Mouse (Mus musculus): ENCODE measurements around the gene Fnbp1. TPM values are rescaled to one million over a fixed set of nuclear protein-coding genes. Genes with fewer than 3 reads are reported as not detected.
A peak's percentile ranks its signal among the peaks of the same experiment; 100 is the strongest.

Gene Fnbp1
- polyA plus RNA-seq, 1 experiment from 2014 or later = 15.7 TPM

- Histone ChIP-seq H3K4me3 (ENCODE audit: low read depth, low read length) (no peak overlapping the region), H3K9me3 (ENCODE audit: control insufficient read depth, low read length) (no peaks in the 10 kb centered on the region), H3K4me1 (replicated peaks; ENCODE audit: control insufficient read depth, insufficient read depth) (no peaks in the 10 kb centered on the region; the same call in 1 of the 2 replicates), H3K9ac (ENCODE audit: low read length) (no peak overlapping the region), H3K27me3 (ENCODE audit: control insufficient read depth, insufficient read depth, low read length) (no peaks in the 10 kb centered on the region), H3K36me3 (ENCODE audit: control insufficient read depth, insufficient read depth, low read length) (no peaks in the 10 kb centered on the region), H3K27ac (replicated peaks) (no peak overlapping the region), H3K4me2 (replicated peaks; ENCODE audit: low read depth) (no peak overlapping the region)
- TF ChIP-seq EP300 (optimal IDR thresholded peaks at IDR 0.05) (no peak), CTCF (IDR thresholded peaks at IDR 0.05; ENCODE audit: low read depth) (no peak)
- DNase-seq (ENCODE audit: low spot score) = no peak
- WGBS = 88% methylated on average over 2 of the region's 2 CpGs
- no peak for ATAC-seq (ENCODE audit: low FRiP score, low TSS enrichment)
Measured at GRCm38 (mm10) chr2:31114205-31114604, 27.6 kb downstream of the Fnbp1 start.

- Histone ChIP-seq H3K4me3 (ENCODE audit: low read depth, low read length) (no peak overlapping the region), H3K27me3 (ENCODE audit: control insufficient read depth, insufficient read depth, low read length) (no peaks in the 10 kb centered on the region), H3K36me3 (ENCODE audit: control insufficient read depth, insufficient read depth, low read length) (no peaks in the 10 kb centered on the region), H3K27ac (replicated peaks) (peak overlapping the region; percentile 40), H3K4me1 (replicated peaks; ENCODE audit: control insufficient read depth, insufficient read depth) (peaks cover under 1% of the 10 kb centered on the region; the same call in 1 of the 2 replicates), H3K9me3 (ENCODE audit: control insufficient read depth, low read length) (no peaks in the 10 kb centered on the region), H3K9ac (ENCODE audit: low read length) (no peak overlapping the region), H3K4me2 (replicated peaks; ENCODE audit: low read depth) (no peak overlapping the region)
- DNase-seq (ENCODE audit: low spot score) (no peak), ATAC-seq (ENCODE audit: low FRiP score, low TSS enrichment) (no peak)
- no peak for TF ChIP-seq EP300 (optimal IDR thresholded peaks at IDR 0.05)
- no peak for TF ChIP-seq CTCF (IDR thresholded peaks at IDR 0.05; ENCODE audit: low read depth)
- 52% methylated on average over 6 of the region's 6 CpGs for WGBS
Measured at GRCm38 (mm10) chr2:31111685-31112084, 30.1 kb downstream of the Fnbp1 start.

- no peak for ATAC-seq (ENCODE audit: low FRiP score, low TSS enrichment)
- 69% methylated on average over 12 of the region's 12 CpGs for WGBS
- DNase-seq (ENCODE audit: low spot score) = no peak
- no peak for TF ChIP-seq EP300 (optimal IDR thresholded peaks at IDR 0.05)
- no peak for TF ChIP-seq CTCF (IDR thresholded peaks at IDR 0.05; ENCODE audit: low read depth)
- H3K27ac ChIP-seq (replicated peaks) = no peak overlapping the region
- H3K27me3 ChIP-seq (ENCODE audit: control insufficient read depth, insufficient read depth, low read length) = no peaks in the 10 kb centered on the region
- H3K36me3 ChIP-seq (ENCODE audit: control insufficient read depth, insufficient read depth, low read length) = no peaks in the 10 kb centered on the region
- H3K9ac ChIP-seq (ENCODE audit: low read length) = no peak overlapping the region
- peaks cover 3% of the 10 kb centered on the region; the same call in 1 of the 2 replicates for H3K4me1 ChIP-seq (replicated peaks; ENCODE audit: control insufficient read depth, insufficient read depth)
- H3K4me3 ChIP-seq (ENCODE audit: low read depth, low read length) = no peak overlapping the region
- H3K9me3 ChIP-seq (ENCODE audit: control insufficient read depth, low read length) = no peaks in the 10 kb centered on the region
- no peak overlapping the region for H3K4me2 ChIP-seq (replicated peaks; ENCODE audit: low read depth)
Measured at GRCm38 (mm10) chr2:31109960-31110548, 31.8 kb downstream of the Fnbp1 start.

DNA sequence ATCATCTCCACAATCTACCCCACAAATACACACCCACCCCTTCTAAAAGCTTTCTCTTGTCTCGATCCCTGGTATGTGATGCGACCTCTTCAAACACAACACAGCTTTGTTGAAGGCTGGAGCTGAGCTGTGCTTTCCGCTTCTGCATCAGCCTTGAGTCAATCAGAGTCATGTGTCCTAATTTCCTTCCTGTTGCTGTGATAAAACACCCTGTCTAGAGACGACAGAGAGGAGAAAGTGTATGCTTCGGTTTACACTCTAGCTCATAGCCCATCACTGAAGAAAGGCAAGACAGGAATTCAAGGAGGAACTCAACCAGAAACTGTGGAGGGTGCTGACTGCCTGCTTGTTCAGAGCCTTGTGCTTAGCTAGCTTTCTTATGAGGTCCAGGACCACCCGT lies 33.6 kb downstream of the Fnbp1 start:
- no peaks in the 10 kb centered on the region for H3K36me3 ChIP-seq (ENCODE audit: control insufficient read depth, insufficient read depth, low read length)
- TF ChIP-seq EP300 (optimal IDR thresholded peaks at IDR 0.05) (no peak), CTCF (IDR thresholded peaks at IDR 0.05; ENCODE audit: low read depth) (no peak)
- H3K9me3 ChIP-seq (ENCODE audit: control insufficient read depth, low read length) = no peaks in the 10 kb centered on the region
- 62% methylated on average over 6 of the region's 6 CpGs for WGBS
- DNase-seq (ENCODE audit: low spot score) = no peak
- H3K27ac ChIP-seq (replicated peaks) = peak overlapping the region; percentile 82
- H3K4me1 ChIP-seq (replicated peaks; ENCODE audit: control insufficient read depth, insufficient read depth) = peaks cover 3% of the 10 kb centered on the region; the same call in 1 of the 2 replicates
- ATAC-seq (ENCODE audit: low FRiP score, low TSS enrichment) = no peak
- no peak overlapping the region for H3K9ac ChIP-seq (ENCODE audit: low read length)
- no peak overlapping the region for H3K4me3 ChIP-seq (ENCODE audit: low read depth, low read length)
- no peaks in the 10 kb centered on the region for H3K27me3 ChIP-seq (ENCODE audit: control insufficient read depth, insufficient read depth, low read length)
- H3K4me2 ChIP-seq (replicated peaks; ENCODE audit: low read depth) = no peak overlapping the region

GRCm38 (mm10) chr2:31106621-31107320 lies 35.0 kb downstream of the Fnbp1 start:
- DNase-seq (ENCODE audit: low spot score) (peak; percentile 40), ATAC-seq (ENCODE audit: low FRiP score, low TSS enrichment) (peak; percentile 72; the same call in 1 of the 2 replicates)
- Histone ChIP-seq H3K4me3 (ENCODE audit: low read depth, low read length) (no peak overlapping the region), H3K9me3 (ENCODE audit: control insufficient read depth, low read length) (no peaks in the 10 kb centered on the region), H3K4me2 (replicated peaks; ENCODE audit: low read depth) (no peak overlapping the region; the same call in 1 of the 2 replicates), H3K36me3 (ENCODE audit: control insufficient read depth, insufficient read depth, low read length) (no peaks in the 10 kb centered on the region), H3K27ac (replicated peaks) (peak overlapping the region; percentile 82), H3K27me3 (ENCODE audit: control insufficient read depth, insufficient read depth, low read length) (no peaks in the 10 kb centered on the region), H3K9ac (ENCODE audit: low read length) (peak overlapping the region; percentile 23; the same call in 1 of the 2 replicates), H3K4me1 (replicated peaks; ENCODE audit: control insufficient read depth, insufficient read depth) (0 out of 2 replicates have a peak, but pooled peaks cover 3% of the 10 kb centered on the region)
- 30% methylated on average over 11 of the region's 11 CpGs for WGBS
- TF ChIP-seq CTCF (IDR thresholded peaks at IDR 0.05; ENCODE audit: low read depth) (no peak), EP300 (optimal IDR thresholded peaks at IDR 0.05) (no peak)

DNA sequence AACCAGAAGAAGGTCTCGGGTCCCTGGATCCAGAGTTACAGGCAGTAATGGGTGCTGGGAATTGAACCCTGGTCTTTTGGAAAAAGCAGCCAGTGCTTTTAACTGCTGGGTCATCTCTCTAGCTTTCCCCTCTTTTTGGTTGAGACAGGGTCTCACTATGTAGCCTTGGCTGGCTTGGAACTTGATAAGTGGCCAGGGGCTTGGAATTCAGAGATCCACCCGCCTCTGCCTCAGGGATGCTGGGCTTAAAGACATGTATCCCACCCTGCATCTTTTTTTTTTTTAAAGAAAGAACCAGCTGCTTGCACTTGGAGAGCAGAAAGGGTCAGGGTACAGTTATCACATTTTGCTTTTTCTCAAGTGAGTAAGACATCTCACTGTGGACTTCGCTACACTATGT lies 35.8 kb downstream of the Fnbp1 start:
- Histone ChIP-seq H3K36me3 (ENCODE audit: control insufficient read depth, insufficient read depth, low read length) (no peaks in the 10 kb centered on the region), H3K9ac (ENCODE audit: low read length) (no peak overlapping the region), H3K4me2 (replicated peaks; ENCODE audit: low read depth) (no peak overlapping the region), H3K27ac (replicated peaks) (peak overlapping the region; percentile 82), H3K27me3 (ENCODE audit: control insufficient read depth, insufficient read depth, low read length) (no peaks in the 10 kb centered on the region), H3K4me1 (replicated peaks; ENCODE audit: control insufficient read depth, insufficient read depth) (0 out of 2 replicates have a peak, but pooled peaks cover 3% of the 10 kb centered on the region), H3K9me3 (ENCODE audit: control insufficient read depth, low read length) (no peaks in the 10 kb centered on the region), H3K4me3 (ENCODE audit: low read depth, low read length) (no peak overlapping the region)
- DNase-seq (ENCODE audit: low spot score) (no peak), ATAC-seq (ENCODE audit: low FRiP score, low TSS enrichment) (no peak)
- WGBS = 84% methylated on average over 3 of the region's 3 CpGs
- TF ChIP-seq EP300 (optimal IDR thresholded peaks at IDR 0.05) (no peak), CTCF (IDR thresholded peaks at IDR 0.05; ENCODE audit: low read depth) (no peak)
